Mouse (Mus musculus): ENCODE data around the gene Aldh16a1. TPM values are rescaled to one million over a fixed set of nuclear protein-coding genes. Genes with fewer than 3 reads are reported as not detected.
"Not testable (repeated sequence)": the region's sequence is repeated elsewhere in the genome, so short reads cannot be mapped to it uniquely, and the experiment has no call there.

The Aldh16a1 gene
- total and polyA plus RNA-seq, 3 experiments: 26.3 to 110 (median 33.8) TPM

GRCm38 (mm10) chr7:45119780-45120709 is 34.3 kb downstream of the Aldh16a1 start:
- ATAC-seq (ENCODE audit: extremely low read depth, insufficient number of reproducible peaks, low FRiP score, poor library complexity, severe bottlenecking) (no peak), DNase-seq (ENCODE audit: low spot score) (no peak)
- TF ChIP-seq POLR2AphosphoS5 (IDR thresholded peaks at IDR 0.05; ENCODE audit: insufficient replicate concordance, low read depth, low read length): peak; percentile 25; the same call in 1 of the 2 replicates
- no peak for TF ChIP-seq TAL1 (conservative IDR thresholded peaks at IDR 0.05; ENCODE audit: low read depth, low read length)
- no peak for TF ChIP-seq GATA1 (IDR thresholded peaks at IDR 0.05; ENCODE audit: borderline replicate concordance, low read length)
- no peak for TF ChIP-seq GATA2 (IDR thresholded peaks at IDR 0.05; ENCODE audit: borderline replicate concordance, low read depth, low read length)
- no peak for TF ChIP-seq CTCF (IDR thresholded peaks at IDR 0.05; ENCODE audit: low read depth, low read length)
- no peaks in the 10 kb centered on the region for H3K9me3 ChIP-seq (replicated peaks)
- peaks cover 69% of the 10 kb centered on the region for H3K36me3 ChIP-seq (replicated peaks)
- no peaks in the 10 kb centered on the region for H3K27me3 ChIP-seq (ENCODE audit: insufficient read depth, low read length)
- no peak overlapping the region for H3K4me3 ChIP-seq (ENCODE audit: low read depth, low read length)
- peaks cover 70% of the 10 kb centered on the region for H3K4me1 ChIP-seq (ENCODE audit: insufficient read depth, low read depth, low read length)

- Histone ChIP-seq H3K27me3 (ENCODE audit: insufficient read depth, low read length) (no peaks in the 10 kb centered on the region), H3K9me3 (replicated peaks) (no peaks in the 10 kb centered on the region), H3K4me3 (ENCODE audit: low read depth, low read length) (no peak overlapping the region), H3K36me3 (replicated peaks) (peaks cover 59% of the 10 kb centered on the region), H3K4me1 (ENCODE audit: insufficient read depth, low read depth, low read length) (peaks cover 71% of the 10 kb centered on the region)
- no peak for TF ChIP-seq GATA1 (IDR thresholded peaks at IDR 0.05; ENCODE audit: borderline replicate concordance, low read length)
- no peak for TF ChIP-seq POLR2AphosphoS5 (IDR thresholded peaks at IDR 0.05; ENCODE audit: insufficient replicate concordance, low read depth, low read length)
- no peak for TF ChIP-seq CTCF (IDR thresholded peaks at IDR 0.05; ENCODE audit: low read depth, low read length)
- TF ChIP-seq TAL1 (conservative IDR thresholded peaks at IDR 0.05; ENCODE audit: low read depth, low read length): no peak
- no peak for TF ChIP-seq GATA2 (IDR thresholded peaks at IDR 0.05; ENCODE audit: borderline replicate concordance, low read depth, low read length)
- ATAC-seq (ENCODE audit: extremely low read depth, insufficient number of reproducible peaks, low FRiP score, poor library complexity, severe bottlenecking): no peak
- no peak for DNase-seq (ENCODE audit: low spot score)
Observed at GRCm38 (mm10) chr7:45118336-45118735, 36.0 kb downstream of the Aldh16a1 start.

GRCm38 (mm10) chr7:45117566-45117965 is 36.8 kb downstream of the Aldh16a1 start:
- ATAC-seq (ENCODE audit: extremely low read depth, insufficient number of reproducible peaks, low FRiP score, poor library complexity, severe bottlenecking) (no peak), DNase-seq (ENCODE audit: low spot score) (no peak)
- Histone ChIP-seq H3K36me3 (replicated peaks) (peaks cover 51% of the 10 kb centered on the region), H3K4me1 (ENCODE audit: insufficient read depth, low read depth, low read length) (peaks cover 71% of the 10 kb centered on the region), H3K9me3 (replicated peaks) (no peaks in the 10 kb centered on the region), H3K4me3 (ENCODE audit: low read depth, low read length) (no peak overlapping the region), H3K27me3 (ENCODE audit: insufficient read depth, low read length) (no peaks in the 10 kb centered on the region)
- TF ChIP-seq TAL1 (conservative IDR thresholded peaks at IDR 0.05; ENCODE audit: low read depth, low read length) (no peak), GATA2 (IDR thresholded peaks at IDR 0.05; ENCODE audit: borderline replicate concordance, low read depth, low read length) (no peak), GATA1 (IDR thresholded peaks at IDR 0.05; ENCODE audit: borderline replicate concordance, low read length) (no peak), CTCF (IDR thresholded peaks at IDR 0.05; ENCODE audit: low read depth, low read length) (no peak), POLR2AphosphoS5 (IDR thresholded peaks at IDR 0.05; ENCODE audit: insufficient replicate concordance, low read depth, low read length) (no peak)

- peaks cover 2% of the 10 kb centered on the region; the same call in 1 of the 2 replicates for H3K27me3 ChIP-seq (ENCODE audit: insufficient read depth, low read length)
- peaks cover 44% of the 10 kb centered on the region for H3K4me1 ChIP-seq (ENCODE audit: insufficient read depth, low read depth, low read length)
- H3K9me3 ChIP-seq (replicated peaks): no peaks in the 10 kb centered on the region
- H3K36me3 ChIP-seq (replicated peaks): peaks cover 13% of the 10 kb centered on the region
- ATAC-seq (ENCODE audit: extremely low read depth, insufficient number of reproducible peaks, low FRiP score, poor library complexity, severe bottlenecking): no peak
- TF ChIP-seq TAL1 (conservative IDR thresholded peaks at IDR 0.05; ENCODE audit: low read depth, low read length): no peak
- no peak for TF ChIP-seq CTCF (IDR thresholded peaks at IDR 0.05; ENCODE audit: low read depth, low read length)
- no peak for TF ChIP-seq GATA2 (IDR thresholded peaks at IDR 0.05; ENCODE audit: borderline replicate concordance, low read depth, low read length)
- no peak for TF ChIP-seq POLR2AphosphoS5 (IDR thresholded peaks at IDR 0.05; ENCODE audit: insufficient replicate concordance, low read depth, low read length)
- no peak for TF ChIP-seq GATA1 (IDR thresholded peaks at IDR 0.05; ENCODE audit: borderline replicate concordance, low read length)
- no peak for DNase-seq (ENCODE audit: low spot score)
- H3K4me3 ChIP-seq (ENCODE audit: low read depth, low read length): no peak overlapping the region
Observed at GRCm38 (mm10) chr7:45113476-45113875, 40.9 kb downstream of the Aldh16a1 start.

GRCm38 (mm10) chr7:45112529-45112928 is 41.9 kb downstream of the Aldh16a1 start:
- peaks cover 2% of the 10 kb centered on the region; the same call in 1 of the 2 replicates for H3K27me3 ChIP-seq (ENCODE audit: insufficient read depth, low read length)
- DNase-seq (ENCODE audit: low spot score) (no peak), ATAC-seq (ENCODE audit: extremely low read depth, insufficient number of reproducible peaks, low FRiP score, poor library complexity, severe bottlenecking) (no peak)
- no peak for TF ChIP-seq CTCF (IDR thresholded peaks at IDR 0.05; ENCODE audit: low read depth, low read length)
- no peak for TF ChIP-seq TAL1 (conservative IDR thresholded peaks at IDR 0.05; ENCODE audit: low read depth, low read length)
- no peak for TF ChIP-seq POLR2AphosphoS5 (IDR thresholded peaks at IDR 0.05; ENCODE audit: insufficient replicate concordance, low read depth, low read length)
- no peak for TF ChIP-seq GATA1 (IDR thresholded peaks at IDR 0.05; ENCODE audit: borderline replicate concordance, low read length)
- no peak for TF ChIP-seq GATA2 (IDR thresholded peaks at IDR 0.05; ENCODE audit: borderline replicate concordance, low read depth, low read length)
- H3K4me1 ChIP-seq (ENCODE audit: insufficient read depth, low read depth, low read length): peaks cover 35% of the 10 kb centered on the region
- peaks cover 4% of the 10 kb centered on the region for H3K36me3 ChIP-seq (replicated peaks)
- no peaks in the 10 kb centered on the region for H3K9me3 ChIP-seq (replicated peaks)
- no peak overlapping the region for H3K4me3 ChIP-seq (ENCODE audit: low read depth, low read length)

GRCm38 (mm10) chr7:45111940-45112339 is 42.4 kb downstream of the Aldh16a1 start:
- TF ChIP-seq TAL1 (conservative IDR thresholded peaks at IDR 0.05; ENCODE audit: low read depth, low read length) (no peak), GATA1 (IDR thresholded peaks at IDR 0.05; ENCODE audit: borderline replicate concordance, low read length) (no peak), GATA2 (IDR thresholded peaks at IDR 0.05; ENCODE audit: borderline replicate concordance, low read depth, low read length) (no peak), CTCF (IDR thresholded peaks at IDR 0.05; ENCODE audit: low read depth, low read length) (no peak), POLR2AphosphoS5 (IDR thresholded peaks at IDR 0.05; ENCODE audit: insufficient replicate concordance, low read depth, low read length) (no peak)
- Histone ChIP-seq H3K36me3 (replicated peaks) (no peaks in the 10 kb centered on the region), H3K4me1 (ENCODE audit: insufficient read depth, low read depth, low read length) (peaks cover 31% of the 10 kb centered on the region), H3K9me3 (replicated peaks) (no peaks in the 10 kb centered on the region), H3K4me3 (ENCODE audit: low read depth, low read length) (no peak overlapping the region), H3K27me3 (ENCODE audit: insufficient read depth, low read length) (peaks cover 7% of the 10 kb centered on the region)
- no peak for DNase-seq (ENCODE audit: low spot score)
- ATAC-seq (ENCODE audit: extremely low read depth, insufficient number of reproducible peaks, low FRiP score, poor library complexity, severe bottlenecking): no peak

GRCm38 (mm10) chr7:45110089-45110488 is 44.3 kb downstream of the Aldh16a1 start:
- ATAC-seq (ENCODE audit: extremely low read depth, insufficient number of reproducible peaks, low FRiP score, poor library complexity, severe bottlenecking); DNase-seq (ENCODE audit: low spot score); H3K9me3 ChIP-seq (replicated peaks); H3K36me3 ChIP-seq (replicated peaks); H3K4me3 ChIP-seq (ENCODE audit: low read depth, low read length): not testable (repeated sequence)
- Histone ChIP-seq H3K27me3 (ENCODE audit: insufficient read depth, low read length) (peaks cover 24% of the 10 kb centered on the region), H3K4me1 (ENCODE audit: insufficient read depth, low read depth, low read length) (peaks cover 27% of the 10 kb centered on the region)
